Mouse (Mus musculus) B cell, adult 67 days (primary cell): ENCODE measurements around the gene Vmn2r114. TPM values are rescaled to one million over a fixed set of nuclear protein-coding genes. Genes with fewer than 3 reads are reported as not detected.

ENCODE experiments used
- total RNA-seq, 2 experiments: library from RNA; stranded (reverse); gene quantifications; 4 replicates each; pipeline ENCODE4 v1.2.4; 2023

The Vmn2r114 gene
- total RNA-seq: not detected

GRCm38 (mm10) chr17:23312437-23312836 is at the start of gene Vmn2r114:
TSS of gene Vmn2r114 (minus strand) at chr17:23312537.

GRCm38 (mm10) chr17:23343441-23343840 is 31.1 kb upstream of the Vmn2r114 start, which contains the start of gene Vmn2r115:
TSS of gene Vmn2r115 (plus strand) at chr17:23343741.

Other genes starting within 250 kb of the Vmn2r114 start
- gene Zfp40, start 119.3 kb downstream of the Vmn2r114 start, total RNA-seq: 10 to 100 TPM; 10.5 to 11.7 TPM
- gene Vmn2r115, start 31.2 kb upstream of the Vmn2r114 start, total RNA-seq: not detected
- gene Vmn2r116, start 72.1 kb upstream of the Vmn2r114 start, total RNA-seq: not detected
- not detected for gene Vmn2r117, start 167.2 kb upstream of the Vmn2r114 start, total RNA-seq